Mouse (Mus musculus): ENCODE results near the gene Ilkap. TPM values are rescaled to one million over a fixed set of nuclear protein-coding genes. Genes with fewer than 3 reads are reported as not detected.

Ilkap gene
- total RNA-seq, 1 experiment, result 64.9 TPM

DNA sequence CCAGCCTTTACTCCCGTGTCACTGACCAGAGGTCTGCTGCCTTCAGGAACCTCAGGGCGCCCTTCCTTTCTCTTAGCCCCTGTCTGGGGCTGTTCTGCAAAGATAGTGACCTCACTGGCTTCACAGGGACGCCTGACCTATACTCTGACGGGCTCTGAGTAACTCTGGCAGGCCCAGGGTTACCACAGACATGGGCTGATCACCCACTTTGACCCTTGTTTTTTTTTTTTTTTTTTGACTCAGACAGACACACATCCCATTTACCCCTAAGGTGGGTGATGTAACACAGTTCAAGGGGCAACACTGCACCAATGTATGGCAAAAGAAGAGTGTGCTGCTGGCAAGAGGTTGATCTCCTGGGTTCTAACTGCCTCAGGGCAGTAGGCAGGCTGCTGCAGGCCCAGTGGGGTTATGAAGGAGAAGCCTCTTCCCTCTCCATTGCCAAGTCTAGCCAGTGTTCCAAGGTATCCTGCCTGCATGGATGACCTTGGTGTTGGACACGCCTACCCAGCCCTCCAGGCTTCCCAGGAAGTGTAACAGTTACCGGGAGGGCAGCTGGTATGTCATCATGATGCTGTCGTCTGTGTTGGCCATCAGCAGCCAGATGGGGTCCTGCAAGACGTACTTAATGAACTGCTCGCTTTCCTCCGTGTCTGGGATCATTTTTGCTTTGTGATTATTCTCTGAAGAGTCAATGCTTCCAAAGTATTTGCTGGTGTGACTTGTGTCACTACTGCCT lies 21.4 kb upstream of the Ilkap start:
- Histone ChIP-seq H3K36me3 (ENCODE audit: control insufficient read depth, insufficient read depth, low read length, poor library complexity, severe bottlenecking) (no peaks in the 10 kb centered on the region), H3K27ac (ENCODE audit: insufficient read depth, low read depth, low read length, poor library complexity, severe bottlenecking) (no peak overlapping the region), H3K4me1 (ENCODE audit: control insufficient read depth in 2 of 2, insufficient read depth in 2 of 2, low read length in 2 of 2, poor library complexity in 1 of 2) (peaks cover 1 to 3% of the 10 kb centered on the region in 2 experiments; a peak in 2 of 4 replicates), H3K9me3 (ENCODE audit: control insufficient read depth, insufficient read depth, low read depth, low read length) (no peaks in the 10 kb centered on the region), H3K9ac (ENCODE audit: insufficient read depth, low read depth, low read length, poor library complexity, severe bottlenecking) (no peak overlapping the region), H3K4me3 (ENCODE audit: insufficient read depth in 1 of 2, low read depth in 1 of 2, low read length in 2 of 2, poor library complexity in 1 of 2, severe bottlenecking in 1 of 2) (no peak overlapping the region)
- DNase-seq (ENCODE audit: low read depth, low spot score), result no peak
- TF ChIP-seq MAFK (IDR thresholded peaks at IDR 0.05; ENCODE audit: insufficient read depth, low read depth, low read length), result no peak
- no peak for TF ChIP-seq ZC3H11A (IDR thresholded peaks at IDR 0.05; ENCODE audit: borderline replicate concordance, low read depth, low read length)
- TF ChIP-seq ZNF384 (IDR thresholded peaks at IDR 0.05; ENCODE audit: low read depth, low read length), result no peak
- no peak for TF ChIP-seq CHD2 (IDR thresholded peaks at IDR 0.05; ENCODE audit: low read depth, low read length)
- no peak for TF ChIP-seq HCFC1 (IDR thresholded peaks at IDR 0.05; ENCODE audit: borderline replicate concordance, insufficient read depth, low read length)
- in situ Hi-C loops (cut with MboI; ENCODE audit: low sequenced_read_pairs in 2 of 2, unreplicated experiment in 2 of 2), result no loop called here

- no peaks in the 10 kb centered on the region for H3K9me3 ChIP-seq (ENCODE audit: control insufficient read depth, insufficient read depth, low read depth, low read length)
- no peaks in the 10 kb centered on the region for H3K36me3 ChIP-seq (ENCODE audit: control insufficient read depth, insufficient read depth, low read length, poor library complexity, severe bottlenecking)
- TF ChIP-seq CHD2 (IDR thresholded peaks at IDR 0.05; ENCODE audit: low read depth, low read length) (no peak), ZC3H11A (IDR thresholded peaks at IDR 0.05; ENCODE audit: borderline replicate concordance, low read depth, low read length) (no peak), MAFK (IDR thresholded peaks at IDR 0.05; ENCODE audit: insufficient read depth, low read depth, low read length) (no peak), ZNF384 (IDR thresholded peaks at IDR 0.05; ENCODE audit: low read depth, low read length) (no peak), HCFC1 (IDR thresholded peaks at IDR 0.05; ENCODE audit: borderline replicate concordance, insufficient read depth, low read length) (no peak)
- H3K9ac ChIP-seq (ENCODE audit: insufficient read depth, low read depth, low read length, poor library complexity, severe bottlenecking), result no peak overlapping the region
- no peak overlapping the region for H3K27ac ChIP-seq (ENCODE audit: insufficient read depth, low read depth, low read length, poor library complexity, severe bottlenecking)
- in situ Hi-C loops (cut with MboI; ENCODE audit: low sequenced_read_pairs in 2 of 2, unreplicated experiment in 2 of 2), result no loop called here
- DNase-seq (ENCODE audit: low read depth, low spot score), result no peak
- no peak overlapping the region for H3K4me3 ChIP-seq (ENCODE audit: insufficient read depth in 1 of 2, low read depth in 1 of 2, low read length in 2 of 2, poor library complexity in 1 of 2, severe bottlenecking in 1 of 2)
- peaks cover 1 to 5% of the 10 kb centered on the region in 2 experiments; a peak in 2 of 4 replicates for H3K4me1 ChIP-seq (ENCODE audit: control insufficient read depth in 2 of 2, insufficient read depth in 2 of 2, low read length in 2 of 2, poor library complexity in 1 of 2)
Observed at GRCm38 (mm10) chr1:91417991-91418390, 19.4 kb upstream of the Ilkap start.

GRCm38 (mm10) chr1:91415311-91415710 lies 16.7 kb upstream of the Ilkap start:
- H3K9ac ChIP-seq (ENCODE audit: insufficient read depth, low read depth, low read length, poor library complexity, severe bottlenecking), result no peak overlapping the region
- DNase-seq (ENCODE audit: low read depth, low spot score), result no peak
- peaks cover 1 to 9% of the 10 kb centered on the region in 2 experiments; a peak in 2 of 4 replicates for H3K4me1 ChIP-seq (ENCODE audit: control insufficient read depth in 2 of 2, insufficient read depth in 2 of 2, low read length in 2 of 2, poor library complexity in 1 of 2)
- TF ChIP-seq MAFK (IDR thresholded peaks at IDR 0.05; ENCODE audit: insufficient read depth, low read depth, low read length) (no peak), ZC3H11A (IDR thresholded peaks at IDR 0.05; ENCODE audit: borderline replicate concordance, low read depth, low read length) (no peak), HCFC1 (IDR thresholded peaks at IDR 0.05; ENCODE audit: borderline replicate concordance, insufficient read depth, low read length) (no peak), CHD2 (IDR thresholded peaks at IDR 0.05; ENCODE audit: low read depth, low read length) (no peak)
- no peak overlapping the region for H3K27ac ChIP-seq (ENCODE audit: insufficient read depth, low read depth, low read length, poor library complexity, severe bottlenecking)
- no peaks in the 10 kb centered on the region for H3K9me3 ChIP-seq (ENCODE audit: control insufficient read depth, insufficient read depth, low read depth, low read length)
- H3K4me3 ChIP-seq (ENCODE audit: insufficient read depth in 1 of 2, low read depth in 1 of 2, low read length in 2 of 2, poor library complexity in 1 of 2, severe bottlenecking in 1 of 2), result no peak overlapping the region
- in situ Hi-C loops (cut with MboI; ENCODE audit: low sequenced_read_pairs in 2 of 2, unreplicated experiment in 2 of 2), result no loop called here
- H3K36me3 ChIP-seq (ENCODE audit: control insufficient read depth, insufficient read depth, low read length, poor library complexity, severe bottlenecking), result peaks cover 3% of the 10 kb centered on the region; the same call in 1 of the 2 replicates

DNA sequence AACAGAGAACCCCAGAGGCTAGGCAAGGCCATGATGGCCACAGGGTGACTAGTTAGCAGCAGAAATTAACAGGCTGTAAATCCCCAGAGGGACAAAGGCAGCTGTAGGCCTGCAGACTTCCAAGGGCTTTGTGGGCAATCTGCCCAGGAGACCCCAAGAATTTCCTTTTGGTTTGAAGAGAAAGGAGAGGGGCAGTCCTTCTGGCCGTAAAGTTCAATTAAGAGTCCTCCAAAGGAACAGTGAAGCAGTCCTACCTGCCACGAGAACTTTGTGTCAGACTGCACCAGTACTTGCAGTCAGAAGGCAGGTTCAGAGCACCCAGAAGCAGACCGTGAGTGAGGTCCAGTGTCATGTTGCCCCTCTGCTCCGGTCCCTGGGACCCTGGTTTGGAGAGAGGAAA lies 16.3 kb upstream of the Ilkap start:
- Histone ChIP-seq H3K36me3 (ENCODE audit: control insufficient read depth, insufficient read depth, low read length, poor library complexity, severe bottlenecking) (peaks cover 3% of the 10 kb centered on the region; the same call in 1 of the 2 replicates), H3K9me3 (ENCODE audit: control insufficient read depth, insufficient read depth, low read depth, low read length) (no peaks in the 10 kb centered on the region), H3K27ac (ENCODE audit: insufficient read depth, low read depth, low read length, poor library complexity, severe bottlenecking) (no peak overlapping the region), H3K9ac (ENCODE audit: insufficient read depth, low read depth, low read length, poor library complexity, severe bottlenecking) (no peak overlapping the region), H3K4me1 (ENCODE audit: control insufficient read depth in 2 of 2, insufficient read depth in 2 of 2, low read length in 2 of 2, poor library complexity in 1 of 2) (peaks cover 1 to 9% of the 10 kb centered on the region in 2 experiments; a peak in 2 of 4 replicates), H3K4me3 (ENCODE audit: insufficient read depth in 1 of 2, low read depth in 1 of 2, low read length in 2 of 2, poor library complexity in 1 of 2, severe bottlenecking in 1 of 2) (no peak overlapping the region)
- in situ Hi-C loops (cut with MboI; ENCODE audit: low sequenced_read_pairs in 2 of 2, unreplicated experiment in 2 of 2), result no loop called here
- TF ChIP-seq MAFK (IDR thresholded peaks at IDR 0.05; ENCODE audit: insufficient read depth, low read depth, low read length), result no peak
- no peak for TF ChIP-seq HCFC1 (IDR thresholded peaks at IDR 0.05; ENCODE audit: borderline replicate concordance, insufficient read depth, low read length)
- TF ChIP-seq ZC3H11A (IDR thresholded peaks at IDR 0.05; ENCODE audit: borderline replicate concordance, low read depth, low read length), result no peak
- no peak for TF ChIP-seq ZNF384 (IDR thresholded peaks at IDR 0.05; ENCODE audit: low read depth, low read length)
- TF ChIP-seq CHD2 (IDR thresholded peaks at IDR 0.05; ENCODE audit: low read depth, low read length), result no peak
- DNase-seq (ENCODE audit: low read depth, low spot score), result no peak

Measured in ES-E14 (cell line).